Mouse (Mus musculus): ENCODE data around the gene Lztr1.
A peak's percentile ranks its signal among the peaks of the same experiment; 100 is the strongest.
"Not testable (repeated sequence)": the region's sequence is repeated elsewhere in the genome, so short reads cannot be mapped to it uniquely, and the experiment has no call there.

The Lztr1 gene

GRCm38 (mm10) chr16:17507018-17507552 is 1.4 kb upstream of the Lztr1 start:
- DNase-seq, result no peak

- DNase-seq, result not testable (repeated sequence)
Observed at GRCm38 (mm10) chr16:17508031-17508430, 457 bp upstream of the Lztr1 start.

GRCm38 (mm10) chr16:17509240-17509597 is 731 bp downstream of the Lztr1 start:
- peak in 1 of 2 experiments; percentile 20 for DNase-seq

GRCm38 (mm10) chr16:17510143-17510542 is 1.7 kb downstream of the Lztr1 start:
- no peak for DNase-seq

GRCm38 (mm10) chr16:17510686-17511085 is 2.2 kb downstream of the Lztr1 start:
- peak in 1 of 2 experiments; percentile 24 for DNase-seq

GRCm38 (mm10) chr16:17511431-17511830 is 2.9 kb downstream of the Lztr1 start:
- no peak for DNase-seq

- DNase-seq, result no peak
Observed at GRCm38 (mm10) chr16:17518910-17519309, 10.4 kb downstream of the Lztr1 start.

- no peak for DNase-seq
Observed at GRCm38 (mm10) chr16:17524156-17524555, 15.7 kb downstream of the Lztr1 start.

- no peak for DNase-seq
Observed at GRCm38 (mm10) chr16:17525524-17525923, 17.0 kb downstream of the Lztr1 start.

GRCm38 (mm10) chr16:17526223-17526622 is 17.7 kb downstream of the Lztr1 start:
- no peak for DNase-seq

GRCm38 (mm10) chr16:17527606-17528005 is 19.1 kb downstream of the Lztr1 start:
- DNase-seq, result no peak

GRCm38 (mm10) chr16:17528276-17528675 is 19.8 kb downstream of the Lztr1 start:
- no peak for DNase-seq

GRCm38 (mm10) chr16:17529981-17530586 is 21.6 kb downstream of the Lztr1 start:
- no peak for DNase-seq

GRCm38 (mm10) chr16:17530640-17531288 is 22.3 kb downstream of the Lztr1 start, which contains the start of gene Thap7:
Gene Thap7, minus strand, starts transcription at chr16:17531136.
- peak; percentile 97 to 98 for DNase-seq

GRCm38 (mm10) chr16:17532271-17532670 is 23.8 kb downstream of the Lztr1 start:
- peak in 1 of 2 experiments; percentile 38 for DNase-seq

- DNase-seq, result no peak
Observed at GRCm38 (mm10) chr16:17532676-17533329, 24.3 kb downstream of the Lztr1 start.

GRCm38 (mm10) chr16:17536584-17536983 is 28.1 kb downstream of the Lztr1 start:
- DNase-seq, result no peak

GRCm38 (mm10) chr16:17542632-17543031 is 34.1 kb downstream of the Lztr1 start:
- DNase-seq, result no peak

- DNase-seq, result no peak
Observed at GRCm38 (mm10) chr16:17552837-17553236, 44.3 kb downstream of the Lztr1 start.

- DNase-seq, result peak; percentile 75 to 89
Observed at GRCm38 (mm10) chr16:17553910-17554685, 45.6 kb downstream of the Lztr1 start.

- not testable (repeated sequence) for DNase-seq
Observed at GRCm38 (mm10) chr16:17554702-17555101, 46.2 kb downstream of the Lztr1 start.

- no peak for DNase-seq
Observed at GRCm38 (mm10) chr16:17556180-17556579, 47.7 kb downstream of the Lztr1 start.

- no peak for DNase-seq
Observed at GRCm38 (mm10) chr16:17556907-17557306, 48.4 kb downstream of the Lztr1 start.
